Mouse (Mus musculus): ENCODE measurements around the gene Tekt3. TPM values are rescaled to one million over a fixed set of nuclear protein-coding genes. Genes with fewer than 3 reads are reported as not detected.

Gene Tekt3
- total and polyA plus RNA-seq, 3 experiments = not detected

DNA sequence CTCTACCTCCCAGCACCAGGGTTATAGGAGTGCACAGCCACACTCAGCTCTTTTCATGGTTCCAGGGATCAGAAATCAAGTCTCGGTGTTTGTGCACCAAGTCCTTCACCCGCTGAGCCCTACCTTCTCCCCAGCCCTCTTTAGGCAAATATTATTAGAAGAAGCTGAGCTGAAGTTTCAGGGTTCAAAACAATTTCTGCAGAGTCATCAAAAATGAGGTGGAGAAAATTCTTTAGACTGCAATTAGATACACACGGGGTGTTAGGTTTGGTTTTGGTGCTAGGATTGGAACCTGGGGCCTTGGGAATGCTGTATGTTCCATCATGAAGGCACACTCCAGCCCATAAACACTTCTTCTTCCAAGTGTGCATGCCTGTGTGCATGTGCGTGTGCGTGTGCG lies 27.2 kb downstream of the Tekt3 start:
- Histone ChIP-seq H3K79me2 (ENCODE audit: control insufficient read depth, insufficient read depth, low read length, poor library complexity) (no peaks in the 10 kb centered on the region), H3K27ac (ENCODE audit: control insufficient read depth, low read depth, low read length) (no peak overlapping the region), H3K4me1 (ENCODE audit: control insufficient read depth in 1 of 2, insufficient read depth in 2 of 2, low read length in 2 of 2) (no peaks in the 10 kb centered on the region), H3K27me3 (ENCODE audit: control insufficient read depth in 1 of 2, insufficient read depth in 2 of 2, low read length in 2 of 2) (no peaks in the 10 kb centered on the region), H3K9ac (ENCODE audit: control insufficient read depth, low read depth, low read length, poor library complexity, severe bottlenecking) (no peak overlapping the region), H3K36me3 (ENCODE audit: control insufficient read depth in 1 of 2, insufficient read depth in 2 of 2, low read length in 2 of 2) (no peaks in the 10 kb centered on the region), H3K4me3 (ENCODE audit: control insufficient read depth in 1 of 2, insufficient read depth in 1 of 2, low read depth in 2 of 2, low read length in 2 of 2) (no peak overlapping the region), H3K9me3 (replicated peaks; ENCODE audit: insufficient read depth, low read length) (no peaks in the 10 kb centered on the region; the same call in 1 of the 2 replicates)
- no peak for TF ChIP-seq NRF1 (IDR thresholded peaks at IDR 0.05; ENCODE audit: insufficient read depth, low read depth, low read length, poor library complexity, severe bottlenecking)
- peak; percentile 58; the same call in 1 of the 2 replicates for TF ChIP-seq MAFK (IDR thresholded peaks at IDR 0.05; ENCODE audit: borderline replicate concordance, low read depth, low read length)
- no peak for DNase-seq (ENCODE audit: low read depth, low spot score)

DNA sequence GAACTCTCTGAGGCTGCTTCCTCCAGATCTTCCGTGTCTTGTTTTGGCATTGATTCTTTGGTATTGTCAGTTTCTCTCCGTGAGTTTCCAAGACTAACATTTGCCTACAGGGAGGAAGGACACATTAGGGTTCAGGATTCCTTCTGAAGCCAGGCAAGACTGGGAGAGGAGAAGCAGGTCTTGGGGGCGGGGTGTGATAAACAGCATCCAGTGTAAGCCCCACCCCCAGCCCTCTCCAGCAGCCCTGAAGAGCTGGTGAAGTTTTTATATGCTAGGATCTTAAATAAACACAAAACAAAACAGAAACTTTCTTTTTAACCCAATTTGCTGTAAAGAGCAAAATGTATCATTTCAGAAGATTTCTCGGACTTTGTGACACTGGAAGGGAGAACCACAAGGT lies 28.8 kb downstream of the Tekt3 start:
- no peak for TF ChIP-seq E2F4 (IDR thresholded peaks at IDR 0.05; ENCODE audit: borderline replicate concordance, low read depth, low read length)
- TF ChIP-seq USF1 (IDR thresholded peaks at IDR 0.05; ENCODE audit: low read depth, low read length) = no peak
- TF ChIP-seq NELFE (IDR thresholded peaks at IDR 0.05; ENCODE audit: low read depth, low read length) = no peak
- TF ChIP-seq JUND (IDR thresholded peaks at IDR 0.05; ENCODE audit: low read depth, low read length) = no peak
- TF ChIP-seq MAX (IDR thresholded peaks at IDR 0.05; ENCODE audit: low read length) = no peak
- no peak for TF ChIP-seq CHD2 (IDR thresholded peaks at IDR 0.05; ENCODE audit: low read length)
- no peak for TF ChIP-seq ZC3H11A (IDR thresholded peaks at IDR 0.05; ENCODE audit: low read depth, low read length)
- TF ChIP-seq RCOR1 (IDR thresholded peaks at IDR 0.05; ENCODE audit: low read depth, low read length) = no peak
- no peak for TF ChIP-seq TBP (IDR thresholded peaks at IDR 0.05; ENCODE audit: low read depth, low read length)
- no peak for TF ChIP-seq GATA1 (IDR thresholded peaks at IDR 0.05; ENCODE audit: low read depth, low read length)
- TF ChIP-seq CHD1 (IDR thresholded peaks at IDR 0.05; ENCODE audit: low read depth, low read length) = no peak
- TF ChIP-seq RAD21 (IDR thresholded peaks at IDR 0.05; ENCODE audit: low read depth, low read length) = no peak
- TF ChIP-seq UBTF (IDR thresholded peaks at IDR 0.05; ENCODE audit: borderline replicate concordance, insufficient read depth, low read depth, low read length) = no peak
- TF ChIP-seq BHLHE40 (IDR thresholded peaks at IDR 0.05; ENCODE audit: borderline replicate concordance, low read depth, low read length) = no peak
- TF ChIP-seq CTCF (IDR thresholded peaks at IDR 0.05 in 2 of 3, conservative IDR thresholded peaks at IDR 0.05 in 1 of 3; ENCODE audit: control insufficient read depth in 1 of 3, insufficient read depth in 1 of 3, low read depth in 2 of 3, low read length in 3 of 3, poor library complexity in 1 of 3, severe bottlenecking in 1 of 3) = no peak
- TF ChIP-seq POLR2A (IDR thresholded peaks at IDR 0.05; ENCODE audit: control insufficient read depth in 1 of 2, insufficient read depth in 1 of 2, low read depth in 1 of 2, low read length in 2 of 2, poor library complexity in 1 of 2) = no peak
- no peak for TF ChIP-seq SIN3A (IDR thresholded peaks at IDR 0.05; ENCODE audit: low read length)
- no peak for TF ChIP-seq MYC (IDR thresholded peaks at IDR 0.05; ENCODE audit: low read depth, low read length)
- Histone ChIP-seq H3K36me3 (ENCODE audit: control insufficient read depth in 1 of 2, insufficient read depth in 2 of 2, low read length in 2 of 2) (no peaks in the 10 kb centered on the region), H3K27ac (ENCODE audit: control insufficient read depth, low read depth, low read length) (no peak overlapping the region), H3K4me3 (ENCODE audit: control insufficient read depth in 1 of 2, insufficient read depth in 1 of 2, low read depth in 2 of 2, low read length in 2 of 2) (no peak overlapping the region), H3K4me1 (ENCODE audit: control insufficient read depth in 1 of 2, insufficient read depth in 2 of 2, low read length in 2 of 2) (no peaks in the 10 kb centered on the region), H3K9me3 (replicated peaks; ENCODE audit: insufficient read depth, low read length) (no peaks in the 10 kb centered on the region; the same call in 1 of the 2 replicates), H3K27me3 (ENCODE audit: control insufficient read depth in 1 of 2, insufficient read depth in 2 of 2, low read length in 2 of 2) (no peaks in the 10 kb centered on the region), H3K9ac (ENCODE audit: control insufficient read depth, low read depth, low read length, poor library complexity, severe bottlenecking) (no peak overlapping the region), H3K79me2 (ENCODE audit: control insufficient read depth, insufficient read depth, low read length, poor library complexity) (no peaks in the 10 kb centered on the region)
- no peak for DNase-seq (ENCODE audit: low read depth, low spot score)

Measured in MEL (cell line).